Mouse (Mus musculus): ENCODE results near the gene Mab21l2. TPM values are rescaled to one million over a fixed set of nuclear protein-coding genes. Genes with fewer than 3 reads are reported as not detected.

The Mab21l2 gene
- polyA plus RNA-seq, 1 experiment from 2014 or later, result not detected

GRCm38 (mm10) chr3:86541074-86541614 lies 7.3 kb downstream of the Mab21l2 start:
- no peak overlapping the region for H3K9ac ChIP-seq (replicated peaks; ENCODE audit: low read depth)
- H3K4me1 ChIP-seq (ENCODE audit: insufficient read depth, low read depth, low read length), result peaks cover 2% of the 10 kb centered on the region; the same call in 1 of the 2 replicates
- H3K36me3 ChIP-seq (ENCODE audit: insufficient read depth, low read length), result no peaks in the 10 kb centered on the region
- H3K27me3 ChIP-seq (replicated peaks; ENCODE audit: insufficient read depth, low read length), result peaks cover 4% of the 10 kb centered on the region; the same call in 1 of the 2 replicates
- WGBS, result 70% methylated on average over 4 of the region's 4 CpGs
- no peaks in the 10 kb centered on the region for H3K9me3 ChIP-seq (ENCODE audit: low read length)
- ATAC-seq (no peak), DNase-seq (ENCODE audit: low spot score) (no peak)
- TF ChIP-seq EP300 (IDR thresholded peaks at IDR 0.05) (no peak), CTCF (IDR thresholded peaks at IDR 0.05) (no peak)
- no peak overlapping the region for H3K27ac ChIP-seq (ENCODE audit: low read length)
- no peak overlapping the region for H3K4me2 ChIP-seq (replicated peaks; ENCODE audit: low read depth, low read length)
- H3K4me3 ChIP-seq (ENCODE audit: low read depth, low read length), result no peak overlapping the region

- H3K27me3 ChIP-seq (replicated peaks; ENCODE audit: insufficient read depth, low read length), result 0 out of 2 replicates have a peak, but pooled peaks cover under 1% of the 10 kb centered on the region
- H3K4me1 ChIP-seq (ENCODE audit: insufficient read depth, low read depth, low read length), result no peaks in the 10 kb centered on the region
- no peak overlapping the region for H3K9ac ChIP-seq (replicated peaks; ENCODE audit: low read depth)
- TF ChIP-seq CTCF (IDR thresholded peaks at IDR 0.05) (no peak), EP300 (IDR thresholded peaks at IDR 0.05) (no peak)
- no peak overlapping the region for H3K27ac ChIP-seq (ENCODE audit: low read length)
- no peak overlapping the region for H3K4me2 ChIP-seq (replicated peaks; ENCODE audit: low read depth, low read length)
- H3K9me3 ChIP-seq (ENCODE audit: low read length), result no peaks in the 10 kb centered on the region
- 47% methylated on average over 11 of the region's 11 CpGs for WGBS
- H3K36me3 ChIP-seq (ENCODE audit: insufficient read depth, low read length), result no peaks in the 10 kb centered on the region
- DNase-seq (ENCODE audit: low spot score) (no peak), ATAC-seq (no peak)
- no peak overlapping the region for H3K4me3 ChIP-seq (ENCODE audit: low read depth, low read length)
These were observed 8.8 kb downstream of the Mab21l2 start for GRCm38 (mm10) chr3:86539555-86540168.

GRCm38 (mm10) chr3:86538645-86539554 lies 9.5 kb downstream of the Mab21l2 start:
- 37% methylated on average over 13 of the region's 13 CpGs for WGBS
- TF ChIP-seq EP300 (IDR thresholded peaks at IDR 0.05) (no peak), CTCF (IDR thresholded peaks at IDR 0.05) (no peak)
- DNase-seq (ENCODE audit: low spot score) (no peak), ATAC-seq (no peak)
- Histone ChIP-seq H3K4me3 (ENCODE audit: low read depth, low read length) (no peak overlapping the region), H3K36me3 (ENCODE audit: insufficient read depth, low read length) (no peaks in the 10 kb centered on the region), H3K4me2 (replicated peaks; ENCODE audit: low read depth, low read length) (no peak overlapping the region), H3K9me3 (ENCODE audit: low read length) (no peaks in the 10 kb centered on the region), H3K9ac (replicated peaks; ENCODE audit: low read depth) (no peak overlapping the region), H3K4me1 (ENCODE audit: insufficient read depth, low read depth, low read length) (no peaks in the 10 kb centered on the region), H3K27ac (ENCODE audit: low read length) (no peak overlapping the region), H3K27me3 (replicated peaks; ENCODE audit: insufficient read depth, low read length) (no peaks in the 10 kb centered on the region)

GRCm38 (mm10) chr3:86536751-86537150 lies 11.7 kb downstream of the Mab21l2 start:
- no peak overlapping the region for H3K4me2 ChIP-seq (replicated peaks; ENCODE audit: low read depth, low read length)
- TF ChIP-seq CTCF (IDR thresholded peaks at IDR 0.05) (no peak), EP300 (IDR thresholded peaks at IDR 0.05) (no peak)
- no peak overlapping the region for H3K4me3 ChIP-seq (ENCODE audit: low read depth, low read length)
- H3K36me3 ChIP-seq (ENCODE audit: insufficient read depth, low read length), result no peaks in the 10 kb centered on the region
- ATAC-seq (no peak), DNase-seq (ENCODE audit: low spot score) (no peak)
- H3K27me3 ChIP-seq (replicated peaks; ENCODE audit: insufficient read depth, low read length), result no peaks in the 10 kb centered on the region
- no peak overlapping the region for H3K9ac ChIP-seq (replicated peaks; ENCODE audit: low read depth)
- H3K4me1 ChIP-seq (ENCODE audit: insufficient read depth, low read depth, low read length), result no peaks in the 10 kb centered on the region
- H3K27ac ChIP-seq (ENCODE audit: low read length), result no peak overlapping the region
- 95% methylated on average over 1 of the region's 1 CpGs for WGBS
- no peaks in the 10 kb centered on the region for H3K9me3 ChIP-seq (ENCODE audit: low read length)

- Histone ChIP-seq H3K4me2 (replicated peaks; ENCODE audit: low read depth, low read length) (no peak overlapping the region), H3K27me3 (replicated peaks; ENCODE audit: insufficient read depth, low read length) (no peaks in the 10 kb centered on the region), H3K9ac (replicated peaks; ENCODE audit: low read depth) (no peak overlapping the region), H3K9me3 (ENCODE audit: low read length) (no peaks in the 10 kb centered on the region), H3K4me3 (ENCODE audit: low read depth, low read length) (no peak overlapping the region), H3K36me3 (ENCODE audit: insufficient read depth, low read length) (no peaks in the 10 kb centered on the region), H3K27ac (ENCODE audit: low read length) (no peak overlapping the region), H3K4me1 (ENCODE audit: insufficient read depth, low read depth, low read length) (no peaks in the 10 kb centered on the region)
- DNase-seq (ENCODE audit: low spot score), result no peak
- ATAC-seq, result no peak
- 69% methylated on average over 16 of the region's 16 CpGs for WGBS
- no peak for TF ChIP-seq CTCF (IDR thresholded peaks at IDR 0.05)
- no peak for TF ChIP-seq EP300 (IDR thresholded peaks at IDR 0.05)
These were observed 16.7 kb downstream of the Mab21l2 start for GRCm38 (mm10) chr3:86531531-86532269.
